Mouse (Mus musculus) heart, adult 2 months (tissue): ENCODE results near the gene Gm3880.

Experiments
- CTCF ChIP-seq: fragments of 200-600 bp; IDR thresholded peaks from 2 replicates; pipeline ENCODE4 v1.8.1; 2022; ENCODE audit warnings: antibody characterized with exemption, mild to moderate bottlenecking, moderate library complexity
- EP300 ChIP-seq: fragments of 200-500 bp; IDR thresholded peaks from 2 replicates; pipeline ENCODE4 v1.6.1; 2011; ENCODE audit warnings: low read depth, low read length, control low read depth; ENCODE audit not compliant: insufficient read depth
- POLR2A ChIP-seq: fragments of 200-500 bp; IDR thresholded peaks from 2 replicates; pipeline ENCODE4 v1.6.1; 2011; ENCODE audit warnings: mild to moderate bottlenecking, low read depth, low read length, control low read depth; ENCODE audit not compliant: insufficient read depth

- TF ChIP-seq CTCF (no peak), EP300 (no peak), POLR2A (no peak)
These were observed 41.6 kb downstream of the Gm3880 start for GRCm38 (mm10) chrX:102645146-102645545.
